Mouse (Mus musculus): ENCODE measurements around the gene Slc25a36.

Slc25a36 gene

DNA sequence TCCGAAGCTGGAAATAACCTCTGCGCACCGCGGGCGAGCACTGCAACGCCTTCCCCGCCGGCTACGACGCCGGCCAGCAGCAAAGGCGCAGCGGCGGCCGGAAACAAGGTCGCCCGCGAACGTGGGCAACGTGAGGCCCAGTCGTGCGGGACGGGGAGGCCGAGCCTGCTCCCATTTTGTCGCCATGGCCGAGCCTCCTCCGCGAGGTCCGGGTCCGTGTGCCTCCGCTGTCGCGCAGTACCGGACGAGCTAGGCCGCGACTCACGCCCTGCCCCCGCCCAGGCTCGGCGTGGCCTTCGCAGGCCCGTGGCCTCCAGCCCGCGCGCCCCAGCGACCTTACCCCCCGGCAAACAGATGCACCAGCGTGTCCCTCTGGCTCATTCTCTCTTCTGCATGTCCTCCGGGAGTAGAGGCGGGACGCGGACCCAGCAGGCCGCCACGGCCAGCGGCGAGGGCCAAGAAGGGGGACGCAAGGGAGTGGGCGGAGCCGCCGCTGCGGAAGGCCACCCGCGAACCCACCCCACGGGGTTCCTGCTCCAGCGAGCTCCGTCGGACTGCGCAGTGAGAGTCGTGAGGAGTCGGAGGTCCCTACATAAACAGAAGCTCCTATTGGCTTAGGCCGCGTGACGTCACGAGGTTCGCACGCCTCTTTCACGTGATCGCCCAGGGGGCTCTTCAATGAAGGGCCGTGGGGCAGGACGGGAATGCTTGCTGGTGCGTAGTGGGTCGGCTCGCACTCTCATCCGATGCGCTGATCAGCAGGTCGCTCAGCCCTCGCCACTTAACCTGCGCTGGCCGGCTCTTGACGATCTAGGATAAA, at the start of gene Slc25a36:
Slc25a36 (minus strand) TSS at position 587 of the 820 bp plus-strand sequence.
- DNase-seq, result peak; percentile 93 to 96

DNA sequence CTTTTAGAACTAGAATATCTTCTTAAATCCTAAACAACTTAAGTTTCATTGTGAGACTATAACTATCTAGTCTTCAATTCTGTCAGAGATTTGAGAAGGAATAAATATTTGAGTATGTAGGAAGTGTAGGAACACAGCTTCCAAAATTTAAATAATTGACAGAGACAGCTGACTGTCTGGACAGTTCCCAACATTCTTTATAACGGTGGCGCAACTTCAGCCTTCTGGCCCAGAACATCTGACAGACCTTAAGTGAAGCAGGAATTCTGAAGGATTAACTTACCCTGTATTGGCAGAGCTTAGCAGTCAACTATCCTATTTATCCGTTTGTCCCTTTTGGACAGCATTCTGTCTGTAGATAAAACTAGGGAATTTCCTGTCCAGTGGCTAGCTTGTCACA, 47.5 kb upstream of the Slc25a36 start:
- no peak for DNase-seq

DNA sequence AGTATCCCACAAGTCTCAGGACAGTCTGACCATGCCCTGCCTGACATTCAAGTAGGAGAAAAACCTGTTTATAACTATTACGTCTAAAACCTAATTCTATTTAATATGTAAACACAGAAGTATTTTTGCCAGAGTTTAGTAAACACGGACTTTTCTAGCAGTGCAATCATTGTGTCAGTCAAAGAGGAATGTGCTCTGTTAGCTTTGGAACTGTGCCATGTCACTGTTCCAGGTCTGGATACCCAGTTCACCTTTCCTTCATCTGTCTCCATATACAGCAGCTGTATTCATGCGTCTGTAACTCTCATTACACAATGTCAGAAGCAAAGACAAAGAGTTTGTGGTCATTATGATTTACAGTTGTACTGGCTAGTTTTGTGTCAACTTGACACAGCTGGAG, 45.0 kb upstream of the Slc25a36 start:
- no peak for DNase-seq

DNA sequence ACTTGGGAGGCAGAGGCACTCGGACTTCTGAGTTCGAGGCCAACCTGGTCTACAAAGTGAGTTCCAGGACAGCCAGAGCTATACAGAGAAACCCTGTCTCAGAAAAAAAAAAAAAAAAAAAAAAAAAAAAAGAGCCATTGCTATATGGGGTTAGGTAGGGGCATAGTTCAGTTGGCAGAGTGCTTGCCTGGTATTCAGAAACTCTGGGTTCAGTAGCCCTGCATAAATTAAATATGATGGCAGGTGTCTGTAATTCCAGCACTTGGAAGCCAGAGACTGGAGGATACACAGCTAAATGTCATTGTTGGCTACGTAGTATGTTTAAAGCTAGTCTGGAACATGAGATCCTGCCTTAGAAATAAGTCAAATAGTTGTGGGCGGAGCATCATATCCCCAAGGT, 44.0 kb upstream of the Slc25a36 start:
- DNase-seq, result no peak

DNA sequence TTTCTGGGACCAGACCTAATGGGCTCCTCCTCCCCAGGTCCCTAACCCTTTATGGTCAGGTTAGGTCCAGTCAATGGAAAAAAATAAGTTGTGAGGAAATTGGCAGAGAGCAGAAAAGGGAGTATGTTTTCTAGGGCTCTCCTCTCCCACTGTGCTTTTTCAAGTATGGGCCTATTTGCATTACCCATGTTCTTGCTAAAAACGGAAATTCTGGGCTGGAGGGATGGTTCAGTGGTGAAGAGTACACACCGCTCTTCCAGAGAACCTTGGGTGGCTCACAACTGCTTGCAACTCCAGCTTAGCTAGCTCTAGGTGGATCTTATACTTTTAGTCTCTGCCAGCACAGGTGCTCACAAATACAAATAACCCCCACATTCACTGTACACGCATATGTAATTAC, 42.0 kb upstream of the Slc25a36 start:
- DNase-seq, result no peak

DNA sequence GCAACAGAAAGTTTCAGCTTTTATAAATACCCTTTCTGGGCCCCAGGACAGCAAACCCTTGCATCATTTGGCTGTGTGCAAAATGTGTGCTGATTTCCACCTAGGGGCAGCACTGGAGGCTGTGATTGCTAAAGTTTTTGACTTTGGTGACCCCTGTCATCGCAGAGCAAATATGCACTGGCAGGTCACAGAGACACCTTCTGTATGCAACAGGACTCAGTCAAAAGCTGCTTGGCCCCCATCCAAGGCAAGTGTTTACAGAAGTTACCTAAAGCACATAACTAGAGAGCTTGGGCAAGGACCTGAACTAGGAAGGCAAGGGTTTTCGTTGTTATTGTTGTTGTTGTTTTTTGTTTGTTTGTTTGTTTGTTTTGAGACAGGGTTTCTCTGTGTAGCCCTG, 36.3 kb upstream of the Slc25a36 start:
- DNase-seq, result no peak

DNA sequence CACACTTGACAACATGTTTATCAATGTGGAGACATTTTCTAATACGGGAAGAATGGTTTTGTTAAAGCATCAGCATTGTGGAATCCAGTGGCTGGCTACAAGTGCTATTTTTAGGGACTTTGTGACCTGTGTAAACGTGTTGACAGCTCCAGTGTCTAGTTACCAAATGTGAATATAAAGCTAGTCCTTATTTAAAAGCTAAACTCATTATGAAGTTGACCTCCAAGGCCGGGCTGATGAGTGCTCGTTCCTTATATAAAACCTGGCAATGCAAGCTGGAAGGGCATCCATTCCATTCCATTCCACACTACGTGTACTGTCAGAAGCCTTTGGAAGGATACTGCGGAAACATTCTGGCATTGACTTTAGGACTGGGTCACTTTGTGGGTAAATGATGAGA, 34.4 kb upstream of the Slc25a36 start:
- no peak for DNase-seq

DNA sequence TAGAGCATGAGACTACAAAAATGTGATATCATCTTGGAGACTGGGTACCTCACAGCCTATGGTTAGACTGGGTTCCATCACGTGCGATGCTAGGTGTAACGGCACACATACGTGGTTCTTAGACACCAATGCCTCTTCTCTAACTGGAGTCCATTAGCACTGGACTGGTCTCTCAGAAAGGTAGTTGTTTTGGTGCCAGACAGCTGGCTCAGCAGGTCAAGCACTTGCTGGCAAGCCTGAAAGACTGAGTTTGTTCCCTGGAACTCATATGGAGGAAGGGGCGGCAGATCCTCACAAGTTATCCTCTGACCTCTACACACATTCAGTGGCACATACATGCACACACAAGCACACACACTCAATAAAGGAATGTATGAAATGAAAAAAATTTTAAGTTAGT, 32.5 kb upstream of the Slc25a36 start:
- DNase-seq, result no peak

DNA sequence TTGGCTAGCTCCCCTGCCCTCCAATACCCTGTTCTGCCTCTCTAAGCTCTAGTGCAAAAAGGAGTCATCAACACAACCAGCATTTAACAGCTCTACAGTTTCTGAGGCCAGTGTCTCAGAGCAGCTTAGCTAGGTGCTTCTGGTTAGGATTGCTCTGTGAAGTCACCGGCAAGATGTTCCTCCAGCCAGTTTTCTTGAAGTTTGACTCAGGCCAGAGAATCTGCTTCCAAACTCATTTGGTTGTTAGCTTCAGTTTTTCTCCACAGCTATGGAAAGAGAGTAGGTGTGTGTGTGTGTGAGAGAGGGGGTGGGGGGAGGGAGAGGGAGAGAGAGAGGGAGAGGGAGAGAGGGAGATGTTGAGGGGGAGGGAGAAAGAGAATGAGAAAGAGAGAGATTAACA, 31.6 kb upstream of the Slc25a36 start:
- DNase-seq, result no peak

DNA sequence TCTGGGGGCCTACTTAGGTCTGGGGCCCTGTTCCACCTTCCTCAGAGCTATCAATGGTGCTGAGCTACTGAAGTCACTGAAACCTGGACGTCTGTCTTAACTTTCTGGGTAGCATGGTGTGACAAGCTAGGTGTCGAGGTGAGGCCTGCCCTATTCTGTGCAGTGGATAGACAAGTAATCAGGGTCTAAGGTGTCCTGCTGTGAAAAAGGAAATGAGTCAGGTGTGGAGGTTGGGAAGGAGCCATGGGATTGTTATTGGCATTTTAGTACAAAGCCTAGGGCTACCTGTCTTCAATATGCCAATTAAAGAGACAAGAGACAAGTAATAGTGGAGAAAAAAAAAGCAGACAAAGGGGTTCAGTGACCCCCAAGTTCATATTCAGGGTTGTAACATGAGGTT, 30.8 kb upstream of the Slc25a36 start:
- DNase-seq, result no peak

DNA sequence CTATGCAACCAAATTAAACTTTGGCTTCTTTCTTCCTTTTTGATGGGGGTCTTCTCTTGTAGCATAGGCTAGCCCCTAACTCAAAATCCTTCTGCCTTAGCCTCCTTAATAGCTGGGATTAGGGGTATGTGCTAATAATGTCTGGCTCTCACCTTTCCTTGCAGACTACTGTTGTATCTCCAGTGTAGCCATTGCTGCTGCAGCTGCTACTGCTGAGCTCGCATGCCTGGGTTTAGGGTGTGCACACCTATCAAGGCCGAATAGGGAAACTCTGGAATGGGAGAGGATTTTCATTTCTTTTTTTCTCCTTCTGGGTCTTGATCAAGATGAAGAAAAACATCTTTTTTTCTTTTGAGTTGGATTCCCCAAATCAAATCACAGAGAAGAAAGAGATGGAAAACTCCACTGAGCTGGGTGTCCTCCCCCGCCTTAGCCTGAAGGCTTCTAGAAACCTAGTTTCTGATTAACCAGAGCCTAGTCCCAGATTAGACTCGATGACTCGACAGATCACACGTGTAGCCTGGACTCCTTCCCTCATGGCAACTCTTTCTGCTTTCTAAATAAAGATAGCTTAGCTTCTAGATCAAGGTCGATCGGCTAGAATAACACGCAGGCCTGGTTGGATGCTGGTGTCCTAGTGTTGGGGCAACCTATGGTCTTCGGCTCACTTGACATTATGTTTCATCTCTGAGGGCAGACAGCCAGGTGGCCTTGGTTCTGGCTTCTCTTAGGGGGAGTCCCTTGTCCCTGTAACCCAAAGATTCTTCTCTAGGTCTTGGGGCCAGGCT, 29.4 kb upstream of the Slc25a36 start:
- no peak for DNase-seq

DNA sequence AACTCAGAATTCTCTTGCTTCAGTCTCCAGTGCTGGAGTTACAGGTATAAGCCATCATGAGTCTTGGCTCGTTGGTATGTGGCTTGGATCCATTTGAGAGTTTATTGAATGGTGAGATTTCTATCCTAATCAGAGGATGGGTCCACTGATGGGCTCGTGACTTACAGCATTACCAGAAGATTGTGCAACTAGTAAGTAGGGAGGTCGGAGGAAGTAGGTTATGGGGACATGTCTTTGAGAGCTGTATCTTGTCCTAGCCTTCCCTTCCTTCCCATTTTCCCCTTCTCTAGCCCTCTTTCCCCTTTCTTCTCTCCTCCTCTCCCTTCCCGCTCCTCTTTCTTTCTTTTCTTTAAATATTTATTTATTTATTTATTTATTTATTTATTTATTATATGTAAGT, 26.7 kb upstream of the Slc25a36 start:
- no peak for DNase-seq

DNA sequence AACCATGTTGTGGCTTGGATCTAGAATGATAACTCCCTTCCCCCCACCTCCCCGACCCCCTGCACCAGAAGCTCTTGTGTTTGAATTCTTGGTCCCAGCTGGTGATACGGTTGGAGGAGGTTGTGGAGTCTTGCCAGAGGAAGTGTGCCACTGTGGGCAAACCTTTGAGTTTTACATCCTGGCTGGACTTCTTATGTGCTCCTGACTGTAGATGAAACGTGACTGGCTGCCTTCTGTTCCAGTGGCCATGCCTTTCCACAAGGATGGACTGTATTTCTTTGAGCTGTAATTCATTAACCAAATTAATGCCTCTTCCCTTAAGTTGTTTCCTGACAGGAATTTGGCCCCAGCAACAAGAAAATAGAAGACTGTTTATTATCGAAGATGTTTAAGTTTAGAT, 26.2 kb upstream of the Slc25a36 start:
- DNase-seq, result no peak

DNA sequence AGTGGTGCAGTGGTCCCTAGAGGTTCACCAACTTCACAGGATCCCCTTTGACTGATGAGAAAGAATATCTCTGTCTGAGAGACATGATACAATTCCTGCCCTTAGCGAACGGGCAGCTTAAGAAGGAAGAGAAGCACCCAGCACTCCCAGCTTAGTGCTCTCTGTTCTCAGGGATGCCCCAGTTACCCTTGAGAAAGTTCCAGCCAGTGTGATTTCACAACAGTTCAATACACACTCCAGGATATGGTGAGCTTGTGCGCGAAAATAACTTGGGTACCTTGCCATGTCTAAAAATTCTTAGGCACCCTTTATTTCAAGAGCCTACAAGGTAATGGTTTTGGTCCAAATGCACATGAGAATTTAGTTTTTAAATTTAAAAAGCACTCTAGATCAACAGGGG, 24.9 kb upstream of the Slc25a36 start:
- DNase-seq, result no peak

DNA sequence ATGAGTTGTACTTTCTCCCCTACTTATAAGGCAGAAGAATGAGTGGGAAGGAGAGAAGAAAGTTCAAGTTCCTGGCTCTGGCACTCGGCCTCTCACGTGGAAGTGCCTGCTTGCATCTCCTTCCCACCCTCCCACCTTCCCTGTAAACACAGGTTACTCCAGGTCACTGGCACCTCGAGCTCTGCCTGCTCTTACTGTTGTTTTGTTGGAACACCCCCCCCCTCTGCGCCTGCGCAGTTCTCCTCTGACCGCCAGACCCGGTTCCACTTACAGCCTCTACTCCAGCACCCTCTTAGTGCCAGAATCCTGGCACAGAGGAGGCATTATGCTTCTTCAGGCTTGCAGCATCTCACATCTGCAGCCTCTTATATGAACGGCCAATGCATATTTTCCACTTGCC, 22.2 kb upstream of the Slc25a36 start:
- no peak for DNase-seq

DNA sequence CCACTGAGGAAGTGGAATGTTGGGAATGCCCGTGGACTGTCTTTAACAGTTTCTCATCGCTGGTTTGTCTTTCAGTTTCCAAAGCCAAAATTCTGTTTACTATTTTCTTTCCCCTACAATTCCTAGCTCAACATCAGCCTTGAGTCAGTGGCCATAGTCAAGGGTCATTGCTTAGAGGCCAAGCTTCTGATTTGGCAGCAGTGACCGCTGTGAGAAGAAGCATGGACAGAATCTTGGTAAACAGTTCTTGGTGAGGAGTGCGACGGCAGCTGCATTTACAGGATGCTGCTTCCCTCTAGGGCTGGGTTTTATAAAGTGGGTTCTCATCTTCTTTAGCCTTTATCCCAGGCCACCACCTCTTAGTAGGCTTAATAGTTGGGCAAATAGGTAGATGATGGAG, 19.0 kb upstream of the Slc25a36 start:
- no peak for DNase-seq

DNA sequence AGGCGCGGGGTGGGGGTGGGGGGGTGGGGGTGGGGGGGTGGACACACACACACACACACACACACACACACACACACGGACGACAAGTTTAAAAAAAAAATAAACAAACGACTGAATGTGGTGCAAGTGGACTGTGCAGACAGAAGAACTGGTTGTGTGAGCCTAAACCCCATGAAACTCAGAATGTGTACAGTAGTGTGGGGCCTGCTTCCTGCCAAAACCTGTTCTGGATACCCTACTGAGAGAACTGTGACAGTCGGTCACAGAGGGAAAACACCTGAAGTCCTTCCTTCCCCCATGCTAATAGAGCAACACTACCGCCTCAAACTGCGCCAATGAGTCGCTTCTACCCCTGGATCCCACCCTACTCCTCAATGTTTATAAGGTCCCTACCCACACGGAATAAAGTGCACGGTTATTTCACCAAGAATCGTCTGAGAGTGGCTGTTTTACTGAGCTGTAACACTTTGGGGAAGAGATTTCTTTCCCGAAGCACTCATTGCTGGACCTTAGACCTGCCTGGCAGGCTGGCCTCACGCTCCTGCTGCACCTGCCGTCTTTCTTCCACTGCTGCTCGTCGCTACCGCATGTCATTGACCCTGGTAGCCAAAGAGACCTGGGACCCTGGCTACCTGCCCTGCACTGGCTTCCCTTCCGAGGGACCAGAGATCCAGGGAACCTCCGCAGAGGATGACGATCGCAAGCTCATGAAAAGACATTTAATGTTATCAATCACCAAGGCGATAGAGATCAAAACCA, 13.2 kb upstream of the Slc25a36 start:
- DNase-seq, result no peak

DNA sequence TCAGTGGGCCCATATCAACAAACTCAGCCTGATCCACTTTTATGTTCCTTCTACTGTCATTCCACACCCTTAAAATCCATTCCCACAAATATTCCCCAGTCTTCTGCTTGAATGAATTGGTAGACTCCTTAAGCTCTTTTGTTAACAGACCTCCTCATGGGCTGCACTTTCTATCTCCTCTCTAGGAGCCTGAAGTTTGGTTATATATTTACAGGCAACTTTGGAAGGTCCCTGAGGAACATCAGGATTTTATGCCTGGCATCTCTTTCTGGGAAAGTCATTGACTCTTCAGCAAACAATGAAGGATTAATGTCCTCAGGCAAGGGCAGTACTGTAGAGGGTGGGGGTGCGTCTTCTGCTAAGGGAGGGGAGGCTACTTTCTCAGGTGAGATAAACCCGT, 10.5 kb upstream of the Slc25a36 start:
- no peak for DNase-seq

DNA sequence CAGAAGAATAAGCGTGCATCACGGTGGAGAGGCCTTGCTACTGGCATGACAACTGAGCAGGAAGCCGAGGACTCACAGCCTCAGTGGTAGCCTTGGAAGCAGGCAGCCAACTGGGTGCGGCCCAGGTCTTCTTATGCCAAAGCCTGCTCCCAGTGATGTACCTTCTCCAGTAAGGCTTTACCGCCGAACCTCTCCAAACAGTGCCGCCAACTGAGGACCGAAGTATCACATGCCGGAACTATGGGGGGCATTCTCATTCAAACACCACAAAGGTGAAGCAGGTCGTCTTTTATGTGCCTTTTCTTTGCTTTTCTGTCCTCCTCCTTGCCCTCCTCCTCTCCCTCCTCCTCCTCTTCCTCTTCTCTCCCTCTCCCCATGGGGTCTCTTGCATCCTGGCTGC, 3.3 kb upstream of the Slc25a36 start:
- DNase-seq, result no peak

DNA sequence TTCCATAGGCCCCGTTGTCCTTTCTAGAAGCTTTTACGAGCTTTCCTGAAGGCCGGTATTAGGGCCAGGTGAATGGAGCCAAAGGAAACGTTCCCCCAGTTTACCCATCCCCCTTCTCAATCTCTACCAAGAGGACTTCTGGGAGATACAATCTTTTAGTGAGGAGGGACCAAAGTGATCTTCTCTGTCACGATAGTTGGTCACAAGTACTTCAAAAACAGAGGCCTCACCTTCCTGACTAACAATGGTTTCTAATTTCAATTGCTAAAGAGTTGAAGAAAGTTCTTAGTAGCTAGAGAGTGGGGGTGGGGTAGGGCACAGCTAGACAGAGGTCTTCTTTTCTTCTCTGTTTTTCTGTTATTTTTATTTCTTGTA, 2.6 kb upstream of the Slc25a36 start:
- no peak for DNase-seq

DNA sequence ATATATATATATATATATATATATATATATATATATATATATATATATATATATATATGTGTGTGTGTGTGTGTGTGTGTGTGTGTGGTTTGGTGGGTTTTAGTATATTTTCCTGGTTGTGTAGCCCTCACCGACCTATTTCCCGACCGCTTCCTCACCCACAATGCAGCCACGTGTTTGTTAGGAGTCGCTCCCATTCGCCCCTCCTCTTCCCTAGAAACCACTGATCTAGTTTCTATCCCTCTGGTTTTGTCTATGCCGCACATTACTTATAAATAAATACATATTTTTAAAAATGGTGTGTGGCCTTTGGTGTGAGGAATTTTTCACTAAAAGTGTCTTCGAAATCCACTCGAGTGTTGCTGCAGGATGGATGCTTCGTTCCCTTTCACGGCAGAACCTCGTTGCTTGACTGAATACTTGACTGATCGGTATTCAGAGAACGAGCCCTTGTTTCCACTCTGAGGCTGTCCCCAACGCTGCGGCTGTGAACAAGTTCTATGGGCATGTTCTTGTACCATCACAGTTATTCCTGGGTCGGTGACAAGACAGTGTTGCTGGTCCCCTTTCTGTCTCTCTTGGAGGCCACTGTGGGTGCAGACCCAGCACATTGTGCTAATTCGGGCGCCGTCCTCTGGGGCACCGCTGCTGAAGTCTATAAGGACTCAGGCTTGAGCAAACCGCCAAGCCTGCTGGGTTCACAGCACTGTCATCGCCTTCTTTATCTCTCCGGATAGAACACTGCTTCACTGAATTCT, 2.0 kb upstream of the Slc25a36 start:
- no peak for DNase-seq

DNA sequence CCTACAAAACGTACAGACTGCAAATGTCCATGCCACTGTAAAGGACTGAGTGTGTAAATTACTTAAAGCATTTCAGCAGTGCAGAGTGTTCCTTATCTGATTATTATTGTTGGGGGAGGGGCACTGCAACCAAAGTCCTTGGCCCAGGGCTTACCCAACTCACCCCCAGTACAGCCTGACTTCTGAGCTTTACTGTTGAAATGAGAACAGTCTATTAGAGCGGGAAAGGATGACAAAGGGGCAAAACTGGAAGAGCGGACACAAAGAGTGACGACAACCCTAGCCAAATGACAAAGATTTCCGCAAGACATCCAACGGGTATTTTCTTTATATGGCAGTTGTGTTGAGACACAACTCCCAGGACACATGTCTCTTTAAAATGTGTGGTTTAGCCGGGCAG, 1.3 kb upstream of the Slc25a36 start:
- no peak for DNase-seq

DNA sequence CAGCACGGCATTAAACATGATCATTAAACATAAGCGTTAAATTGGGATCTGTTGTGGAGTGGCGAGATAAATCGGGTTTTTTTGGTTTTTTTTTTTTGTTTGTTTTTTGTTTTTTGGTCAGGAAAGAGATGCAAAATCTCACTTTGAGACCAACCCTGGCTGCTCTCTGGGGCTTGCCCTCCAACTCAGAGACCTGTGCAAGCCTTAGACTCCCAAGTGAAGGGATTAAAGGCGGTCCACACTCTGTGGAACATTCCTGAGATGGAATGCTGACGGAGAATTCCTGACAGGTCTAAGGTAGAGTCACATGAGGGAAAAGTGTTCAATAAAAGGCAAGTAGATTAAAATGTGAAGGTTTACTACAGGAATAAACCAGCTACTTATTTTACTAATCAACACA, 549 bp upstream of the Slc25a36 start:
- DNase-seq, result no peak
